Mouse (Mus musculus) midbrain, embryonic 13.5 days (tissue): ENCODE results near the gene Rbm18. TPM values are rescaled to one million over a fixed set of nuclear protein-coding genes. Genes with fewer than 3 reads are reported as not detected.
A peak's percentile ranks its signal among the peaks of the same experiment; 100 is the strongest.

Source experiments
- ATAC-seq: fragments of 200-750 bp; cut with Nextera tagmentation; 2 replicates; pipeline ENCODE4 v1.8.0; 2017; ENCODE audit warnings: mild to moderate bottlenecking, moderate TSS enrichment, moderate library complexity
- H3K27ac ChIP-seq: fragments of 300-500 bp; sonication (generic); 2 replicates; pipeline ENCODE4 v1.5.1; 2015; ENCODE audit warnings: inconsistent platforms, mild to moderate bottlenecking, moderate library complexity
- H3K27me3 ChIP-seq: fragments of 300-500 bp; sonication (generic); 2 replicates; pipeline ENCODE4 v1.6.1; 2015; ENCODE audit warnings: mild to moderate bottlenecking, inconsistent platforms
- H3K36me3 ChIP-seq: fragments of 300-500 bp; sonication (generic); 2 replicates; pipeline ENCODE4 v1.6.1; 2015; ENCODE audit warnings: mild to moderate bottlenecking, inconsistent platforms
- H3K4me1 ChIP-seq: fragments of 300-500 bp; sonication (generic); replicated peaks from 2 replicates; pipeline ENCODE4 v1.6.1; 2015; ENCODE audit warnings: inconsistent platforms
- H3K4me2 ChIP-seq: fragments of 300-500 bp; sonication (generic); replicated peaks from 2 replicates; pipeline ENCODE4 v1.6.1; 2015; ENCODE audit warnings: moderate library complexity, mild to moderate bottlenecking, inconsistent platforms
- H3K4me3 ChIP-seq: fragments of 300-500 bp; sonication (generic); replicated peaks from 2 replicates; pipeline ENCODE4 v1.5.1; 2015; ENCODE audit warnings: mild to moderate bottlenecking, inconsistent platforms
- H3K9ac ChIP-seq: fragments of 300-500 bp; sonication (generic); replicated peaks from 2 replicates; pipeline ENCODE4 v1.6.1; 2015; ENCODE audit warnings: mild to moderate bottlenecking, inconsistent platforms
- H3K9me3 ChIP-seq: fragments of 300-500 bp; sonication (generic); 2 replicates; pipeline ENCODE4 v1.6.1; 2016; ENCODE audit warnings: mild to moderate bottlenecking, inconsistent platforms
- WGBS: fragments of 180-500 bp; shearing (Covaris S2); methylation state at CpG from one replicate; pipeline ENCODE4 v1.1.7; 2015; 5-methylcytosine and 5-hydroxymethylcytosine counted together
- polyA plus RNA-seq: library from polyadenylated mRNA; unstranded; fragments of >200 nt; fragmentation: Nextera tagmentation; extraction: Ambion mirVana; gene quantifications from 2 replicates; pipeline ENCODE4 v1.2.1, GENCODE M21; 2015

Gene Rbm18
- polyA plus RNA-seq, 1 experiment from 2014 or later: 159 TPM

- 30% methylated on average over 3 of the region's 3 CpGs for WGBS
- Histone ChIP-seq H3K36me3 (no peaks in the 10 kb centered on the region), H3K4me2 (no peak overlapping the region), H3K4me3 (no peak overlapping the region), H3K27ac (no peak overlapping the region), H3K9me3 (no peaks in the 10 kb centered on the region), H3K9ac (no peak overlapping the region), H3K4me1 (peaks cover 15% of the 10 kb centered on the region), H3K27me3 (peaks cover 78% of the 10 kb centered on the region)
- no peak for ATAC-seq
These were observed 47.4 kb downstream of the Rbm18 start for GRCm38 (mm10) chr2:36089190-36089589.

GRCm38 (mm10) chr2:36085041-36085440 is 51.5 kb downstream of the Rbm18 start:
- Histone ChIP-seq H3K9ac (no peak overlapping the region), H3K4me1 (no peaks in the 10 kb centered on the region), H3K27me3 (peaks cover 37% of the 10 kb centered on the region), H3K4me3 (no peak overlapping the region), H3K36me3 (no peaks in the 10 kb centered on the region), H3K27ac (no peak overlapping the region), H3K9me3 (no peaks in the 10 kb centered on the region), H3K4me2 (no peak overlapping the region)
- WGBS: 94% methylated on average over 1 of the region's 1 CpGs
- ATAC-seq: no peak

- no peak for ATAC-seq
- no peaks in the 10 kb centered on the region for H3K9me3 ChIP-seq
- H3K36me3 ChIP-seq: no peaks in the 10 kb centered on the region
- H3K9ac ChIP-seq: no peak overlapping the region
- no peak overlapping the region for H3K4me3 ChIP-seq
- WGBS: 85% methylated on average over 9 of the region's 9 CpGs
- H3K27ac ChIP-seq: no peak overlapping the region
- H3K4me2 ChIP-seq: no peak overlapping the region
- peaks cover 16% of the 10 kb centered on the region for H3K27me3 ChIP-seq
- H3K4me1 ChIP-seq: no peaks in the 10 kb centered on the region
These were observed 53.6 kb downstream of the Rbm18 start for GRCm38 (mm10) chr2:36082802-36083580.

GRCm38 (mm10) chr2:36081446-36081845 is 55.1 kb downstream of the Rbm18 start:
- ATAC-seq: no peak

GRCm38 (mm10) chr2:36077160-36077761 is 59.3 kb downstream of the Rbm18 start:
- Histone ChIP-seq H3K27ac (no peak overlapping the region), H3K36me3 (no peaks in the 10 kb centered on the region), H3K27me3 (no peaks in the 10 kb centered on the region), H3K9me3 (no peaks in the 10 kb centered on the region), H3K4me1 (peaks cover 11% of the 10 kb centered on the region), H3K9ac (no peak overlapping the region; the same call in 1 of the 2 replicates), H3K4me3 (peak overlapping the region; percentile 7; the same call in 1 of the 2 replicates), H3K4me2 (peak overlapping the region; percentile 38)
- ATAC-seq: peak; percentile 73
- WGBS: 26% methylated on average over 11 of the region's 11 CpGs

More at GRCm38 (mm10) chr2:36081446-36081845, 55.1 kb downstream of the Rbm18 start:
- 40% methylated on average over 9 of the region's 9 CpGs for whole genome bisulfite sequencing
- no peaks in the 10 kb centered on the region for H3K9me3 ChIP-seq
- no peaks in the 10 kb centered on the region for H3K36me3 ChIP-seq
- H3K4me2 ChIP-seq: no peak overlapping the region
- H3K27me3 ChIP-seq: peaks cover 4% of the 10 kb centered on the region; the same call in 1 of the 2 replicates
- H3K4me1 ChIP-seq: peaks cover 11% of the 10 kb centered on the region
- H3K4me3 ChIP-seq: no peak overlapping the region
- no peak overlapping the region for H3K9ac ChIP-seq
- H3K27ac ChIP-seq: no peak overlapping the region

- Histone ChIP-seq H3K4me1 (peaks cover 11% of the 10 kb centered on the region), H3K9me3 (no peaks in the 10 kb centered on the region), H3K27ac (no peak overlapping the region), H3K27me3 (no peaks in the 10 kb centered on the region), H3K9ac (no peak overlapping the region), H3K4me3 (no peak overlapping the region), H3K4me2 (no peak overlapping the region), H3K36me3 (no peaks in the 10 kb centered on the region)
- ATAC-seq: no peak
- 85% methylated on average over 5 of the region's 5 CpGs for WGBS
These were observed 61.4 kb downstream of the Rbm18 start for GRCm38 (mm10) chr2:36075210-36075609.

- Histone ChIP-seq H3K4me2 (no peak overlapping the region), H3K9me3 (no peaks in the 10 kb centered on the region), H3K9ac (no peak overlapping the region), H3K4me3 (no peak overlapping the region), H3K27me3 (no peaks in the 10 kb centered on the region), H3K27ac (no peak overlapping the region), H3K36me3 (no peaks in the 10 kb centered on the region), H3K4me1 (peaks cover 11% of the 10 kb centered on the region)
- no peak for ATAC-seq
- 65% methylated on average over 3 of the region's 3 CpGs for WGBS
These were observed 62.8 kb downstream of the Rbm18 start for GRCm38 (mm10) chr2:36073781-36074180.

- Histone ChIP-seq H3K4me2 (no peak overlapping the region), H3K4me3 (no peak overlapping the region), H3K4me1 (peaks cover 5% of the 10 kb centered on the region; the same call in 1 of the 2 replicates), H3K36me3 (no peaks in the 10 kb centered on the region), H3K27ac (no peak overlapping the region), H3K9ac (no peak overlapping the region), H3K9me3 (no peaks in the 10 kb centered on the region), H3K27me3 (no peaks in the 10 kb centered on the region)
- 82% methylated on average over 8 of the region's 8 CpGs for WGBS
- ATAC-seq: no peak
These were observed 64.8 kb downstream of the Rbm18 start for GRCm38 (mm10) chr2:36071660-36072305.

- Histone ChIP-seq H3K4me2 (no peak overlapping the region), H3K27ac (no peak overlapping the region), H3K36me3 (no peaks in the 10 kb centered on the region), H3K9me3 (no peaks in the 10 kb centered on the region), H3K9ac (no peak overlapping the region), H3K4me3 (no peak overlapping the region), H3K4me1 (0 out of 2 replicates have a peak, but pooled peaks cover 6% of the 10 kb centered on the region), H3K27me3 (no peaks in the 10 kb centered on the region)
- WGBS: 32% methylated on average over 9 of the region's 9 CpGs
- no peak for ATAC-seq
These were observed 69.4 kb downstream of the Rbm18 start for GRCm38 (mm10) chr2:36067132-36067531.

Other genes with a start within 250 kb of the Rbm18 start
- gene Ttll11, start 156.9 kb downstream of the Rbm18 start, polyA plus RNA-seq: 2.9 and 4.3 TPM in 2 replicates
- 238 and 239 TPM in 2 replicates for gene Ndufa8, start 87.4 kb downstream of the Rbm18 start, polyA plus RNA-seq
- 1.1 and 1.2 TPM in 2 replicates for gene Morn5, start 87.3 kb downstream of the Rbm18 start, polyA plus RNA-seq
- gene Lhx6, start 31.4 kb downstream of the Rbm18 start, polyA plus RNA-seq: 3.0 and 3.6 TPM in 2 replicates
- 23.0 and 24.5 TPM in 2 replicates for gene Mrrf, start 384 bp downstream of the Rbm18 start, polyA plus RNA-seq
- 2.9 and 3.7 TPM in 2 replicates for gene Ptgs1, start 93.7 kb upstream of the Rbm18 start, polyA plus RNA-seq
- not detected in 2 replicates for gene Olfr338, start 236.7 kb upstream of the Rbm18 start, polyA plus RNA-seq